Mouse (Mus musculus) heart, embryonic 13.5 days (tissue): ENCODE data around the gene Slc35g3. TPM values are rescaled to one million over a fixed set of nuclear protein-coding genes. Genes with fewer than 3 reads are reported as not detected.
A peak's percentile ranks its signal among the peaks of the same experiment; 100 is the strongest.

Experiments
- ATAC-seq: fragments of 200-750 bp; cut with Nextera tagmentation; 2 replicates; pipeline ENCODE4 v1.8.0; 2017; ENCODE audit warnings: moderate TSS enrichment; ENCODE audit not compliant: insufficient number of reproducible peaks, low FRiP score, low TSS enrichment; ENCODE audit errors: extremely low read depth
- H3K27ac ChIP-seq: fragments of 300-500 bp; sonication (generic); replicated peaks from 2 replicates; pipeline ENCODE4 v1.5.1; 2015; ENCODE audit warnings: moderate library complexity, mild to moderate bottlenecking, inconsistent platforms
- H3K27me3 ChIP-seq: fragments of 300-500 bp; sonication (generic); replicated peaks from 2 replicates; pipeline ENCODE4 v1.6.1; 2015; ENCODE audit warnings: mild to moderate bottlenecking, inconsistent platforms
- H3K36me3 ChIP-seq: fragments of 300-500 bp; sonication (generic); 2 replicates; pipeline ENCODE4 v1.6.1; 2015; ENCODE audit warnings: mild to moderate bottlenecking, inconsistent platforms
- H3K4me1 ChIP-seq: fragments of 300-500 bp; sonication (generic); 2 replicates; pipeline ENCODE4 v1.6.1; 2015; ENCODE audit warnings: inconsistent platforms
- H3K4me2 ChIP-seq: fragments of 300-500 bp; sonication (generic); 2 replicates; pipeline ENCODE4 v1.6.1; 2015; ENCODE audit warnings: inconsistent platforms, mild to moderate bottlenecking, moderate library complexity
- H3K4me3 ChIP-seq: fragments of 300-500 bp; sonication (generic); 2 replicates; pipeline ENCODE4 v1.5.1; 2015; ENCODE audit warnings: moderate library complexity, mild to moderate bottlenecking, inconsistent platforms
- H3K9ac ChIP-seq: fragments of 300-500 bp; sonication (generic); 2 replicates; pipeline ENCODE4 v1.6.1; 2015; ENCODE audit warnings: inconsistent platforms, mild to moderate bottlenecking, moderate library complexity
- H3K9me3 ChIP-seq: fragments of 300-500 bp; sonication (generic); 2 replicates; pipeline ENCODE4 v1.6.1; 2016; ENCODE audit warnings: inconsistent platforms
- WGBS: fragments of 180-500 bp; shearing (Covaris S2); methylation state at CpG from one replicate; pipeline ENCODE4 v1.1.7; 2015; ENCODE audit warnings: mixed read lengths; 5-methylcytosine and 5-hydroxymethylcytosine counted together
- polyA plus RNA-seq: library from polyadenylated mRNA; unstranded; fragments of >200 nt; fragmentation: Nextera tagmentation; extraction: Ambion mirVana; gene quantifications from 2 replicates; pipeline ENCODE4 v1.2.1, GENCODE M21; 2015

Gene Slc35g3
- 0.19 and 0.51 TPM in 2 replicates for polyA plus RNA-seq

- 48% methylated on average over 1 of the region's 1 CpGs for WGBS
- Histone ChIP-seq H3K4me3 (no peak within 1 kb of the TSS), H3K36me3 (no peaks in the 10 kb centered on the region), H3K27ac (0 out of 2 replicates have a peak within 1 kb of the TSS, but pooled peaks have one; percentile 8), H3K9ac (no peak within 1 kb of the TSS), H3K27me3 (no peaks in the 10 kb centered on the region), H3K4me2 (no peak within 1 kb of the TSS), H3K4me1 (peaks cover 29% of the 10 kb centered on the region), H3K9me3 (no peaks in the 10 kb centered on the region)
- ATAC-seq, result no peak
Observed at GRCm38 (mm10) chr11:69761868-69762267, at the start of gene Slc35g3. TSS of gene Slc35g3 (minus strand) at chr11:69761968.

- Histone ChIP-seq H3K27ac (no peak overlapping the region), H3K4me2 (no peak overlapping the region), H3K36me3 (no peaks in the 10 kb centered on the region), H3K27me3 (peaks cover 31% of the 10 kb centered on the region), H3K9ac (no peak overlapping the region), H3K4me1 (peaks cover 2% of the 10 kb centered on the region; the same call in 1 of the 2 replicates), H3K4me3 (no peak overlapping the region), H3K9me3 (peaks cover 5% of the 10 kb centered on the region; the same call in 1 of the 2 replicates)
- ATAC-seq, result no peak
Observed at GRCm38 (mm10) chr11:69810280-69810679, 48.5 kb upstream of the Slc35g3 start.

GRCm38 (mm10) chr11:69807641-69808040, 45.9 kb upstream of the Slc35g3 start:
- Histone ChIP-seq H3K9ac (no peak overlapping the region), H3K9me3 (peaks cover 5% of the 10 kb centered on the region; the same call in 1 of the 2 replicates), H3K27ac (no peak overlapping the region), H3K4me2 (no peak overlapping the region), H3K36me3 (no peaks in the 10 kb centered on the region), H3K4me1 (peaks cover 27% of the 10 kb centered on the region), H3K27me3 (peaks cover 54% of the 10 kb centered on the region), H3K4me3 (no peak overlapping the region)
- 71% methylated on average over 2 of the region's 2 CpGs for WGBS
- no peak for ATAC-seq

GRCm38 (mm10) chr11:69806378-69806777, 44.6 kb upstream of the Slc35g3 start:
- no peak overlapping the region for H3K27ac ChIP-seq
- 72% methylated on average over 4 of the region's 4 CpGs for WGBS
- no peak overlapping the region for H3K4me3 ChIP-seq
- peaks cover 5% of the 10 kb centered on the region; the same call in 1 of the 2 replicates for H3K9me3 ChIP-seq
- H3K36me3 ChIP-seq, result no peaks in the 10 kb centered on the region
- H3K9ac ChIP-seq, result no peak overlapping the region
- H3K27me3 ChIP-seq, result peaks cover 66% of the 10 kb centered on the region
- H3K4me1 ChIP-seq, result peaks cover 40% of the 10 kb centered on the region
- no peak for ATAC-seq
- H3K4me2 ChIP-seq, result no peak overlapping the region

- Histone ChIP-seq H3K4me2 (peak within 1 kb of the TSS; percentile 82), H3K27me3 (peaks cover 70% of the 10 kb centered on the region), H3K4me3 (peak within 1 kb of the TSS; percentile 67), H3K36me3 (no peaks in the 10 kb centered on the region), H3K9ac (peak within 1 kb of the TSS; percentile 65), H3K9me3 (peaks cover 5% of the 10 kb centered on the region; the same call in 1 of the 2 replicates), H3K27ac (no peak within 1 kb of the TSS), H3K4me1 (peaks cover 51% of the 10 kb centered on the region)
- WGBS, result 11% methylated on average over 29 of the region's 29 CpGs
- no peak for ATAC-seq
Observed at GRCm38 (mm10) chr11:69804972-69805909, 43.5 kb upstream of the Slc35g3 start, which contains the start of gene Tmem102. TSS of gene Tmem102 (minus strand) at chr11:69805624.

GRCm38 (mm10) chr11:69804652-69804940, 42.8 kb upstream of the Slc35g3 start:
- peak overlapping the region; percentile 65; the same call in 1 of the 2 replicates for H3K9ac ChIP-seq
- H3K27me3 ChIP-seq, result peaks cover 73% of the 10 kb centered on the region
- ATAC-seq, result no peak
- H3K9me3 ChIP-seq, result peaks cover 5% of the 10 kb centered on the region; the same call in 1 of the 2 replicates
- H3K27ac ChIP-seq, result no peak overlapping the region
- peak overlapping the region; percentile 67 for H3K4me3 ChIP-seq
- peak overlapping the region; percentile 82 for H3K4me2 ChIP-seq
- 7% methylated on average over 12 of the region's 12 CpGs for WGBS
- H3K36me3 ChIP-seq, result no peaks in the 10 kb centered on the region
- peaks cover 57% of the 10 kb centered on the region for H3K4me1 ChIP-seq

GRCm38 (mm10) chr11:69803786-69804651, 42.3 kb upstream of the Slc35g3 start:
- peak overlapping the region; percentile 67 for H3K4me3 ChIP-seq
- H3K9me3 ChIP-seq, result peaks cover 5% of the 10 kb centered on the region; the same call in 1 of the 2 replicates
- H3K27me3 ChIP-seq, result peaks cover 79% of the 10 kb centered on the region
- ATAC-seq, result peak; percentile 40; the same call in 1 of the 2 replicates
- under 1% methylated on average over 60 of the region's 60 CpGs for WGBS
- H3K4me2 ChIP-seq, result peak overlapping the region; percentile 82
- peaks cover 63% of the 10 kb centered on the region for H3K4me1 ChIP-seq
- no peak overlapping the region for H3K27ac ChIP-seq
- H3K9ac ChIP-seq, result peak overlapping the region; percentile 87
- no peaks in the 10 kb centered on the region for H3K36me3 ChIP-seq

- 3% methylated on average over 12 of the region's 12 CpGs for WGBS
Observed at GRCm38 (mm10) chr11:69803328-69803727, 41.6 kb upstream of the Slc35g3 start.

GRCm38 (mm10) chr11:69802648-69803105, 40.9 kb upstream of the Slc35g3 start:
- Histone ChIP-seq H3K4me3 (peak overlapping the region; percentile 67), H3K4me1 (peaks cover 66% of the 10 kb centered on the region), H3K27me3 (peaks cover 84% of the 10 kb centered on the region), H3K9me3 (peaks cover 5% of the 10 kb centered on the region; the same call in 1 of the 2 replicates), H3K9ac (peak overlapping the region; percentile 87), H3K27ac (no peak overlapping the region; the same call in 1 of the 2 replicates), H3K4me2 (peak overlapping the region; percentile 82), H3K36me3 (no peaks in the 10 kb centered on the region)
- ATAC-seq, result no peak
- WGBS, result under 1% methylated on average over 33 of the region's 33 CpGs

More at GRCm38 (mm10) chr11:69803328-69803727, 41.6 kb upstream of the Slc35g3 start:
- no peaks in the 10 kb centered on the region for H3K36me3 ChIP-seq
- peaks cover 82% of the 10 kb centered on the region for H3K27me3 ChIP-seq
- H3K27ac ChIP-seq, result no peak overlapping the region
- H3K4me2 ChIP-seq, result peak overlapping the region; percentile 82
- 0 out of 2 replicates have a peak, but pooled peaks have one; percentile 5 for ATAC-seq
- H3K4me3 ChIP-seq, result peak overlapping the region; percentile 67
- peaks cover 66% of the 10 kb centered on the region for H3K4me1 ChIP-seq
- peak overlapping the region; percentile 87 for H3K9ac ChIP-seq
- H3K9me3 ChIP-seq, result peaks cover 5% of the 10 kb centered on the region; the same call in 1 of the 2 replicates

GRCm38 (mm10) chr11:69801379-69801977, 39.7 kb upstream of the Slc35g3 start, which contains the start of gene Fgf11:
TSS of gene Fgf11 (minus strand) at chr11:69801857.
- Histone ChIP-seq H3K36me3 (no peaks in the 10 kb centered on the region), H3K9ac (peak within 1 kb of the TSS; percentile 87), H3K4me3 (peak within 1 kb of the TSS; percentile 67), H3K4me1 (peaks cover 66% of the 10 kb centered on the region), H3K27ac (peak within 1 kb of the TSS; percentile 78), H3K9me3 (peaks cover 3% of the 10 kb centered on the region; the same call in 1 of the 2 replicates), H3K27me3 (peaks cover 83% of the 10 kb centered on the region), H3K4me2 (peak within 1 kb of the TSS; percentile 82)
- WGBS, result 2% methylated on average over 33 of the region's 33 CpGs
- no peak for ATAC-seq
